Mouse (Mus musculus) kidney, adult 2 months (tissue): ENCODE measurements around the gene Rasip1.

Experiments
- CTCF ChIP-seq: fragments of 200-500 bp; conservative IDR thresholded peaks from 2 replicates; pipeline ENCODE4 v1.5.1; 2011; ENCODE audit warnings: low read depth, mild to moderate bottlenecking, control low read depth, low read length, moderate library complexity, mixed read lengths; ENCODE audit not compliant: insufficient read depth, insufficient read length
- POLR2A ChIP-seq: fragments of 200-500 bp; IDR thresholded peaks from one replicate; pipeline ENCODE4 v1.6.1; 2011; ENCODE audit warnings: low read depth, low read length, control low read depth

- TF ChIP-seq CTCF: no peak
- no peak for TF ChIP-seq POLR2A
Measured at GRCm38 (mm10) chr7:45618316-45618715, 9.0 kb upstream of the Rasip1 start.
